Mouse (Mus musculus): Measurements from ENCODE around the gene Slc22a18. TPM values are rescaled to one million over a fixed set of nuclear protein-coding genes. Genes with fewer than 3 reads are reported as not detected.
"Not testable (repeated sequence)": the region's sequence is repeated elsewhere in the genome, so short reads cannot be mapped to it uniquely, and the experiment has no call there.

Gene Slc22a18
- polyA plus RNA-seq, 1 experiment from 2014 or later: 0.72 TPM

- Histone ChIP-seq H3K36me3 (peaks cover 23% of the 10 kb centered on the region), H3K4me1 (no peaks in the 10 kb centered on the region), H3K9ac (no peak overlapping the region), H3K4me2 (replicated peaks) (no peak overlapping the region), H3K9me3 (replicated peaks) (no peaks in the 10 kb centered on the region), H3K4me3 (no peak overlapping the region), H3K27me3 (peaks cover 9% of the 10 kb centered on the region), H3K27ac (no peak overlapping the region)
- 70% methylated on average over 1 of the region's 1 CpGs for WGBS
- ATAC-seq (ENCODE audit: low FRiP score): no peak
Observed at GRCm38 (mm10) chr7:143509566-143509965, 36.0 kb downstream of the Slc22a18 start.

- Histone ChIP-seq H3K4me3 (no peak overlapping the region), H3K27me3 (no peaks in the 10 kb centered on the region), H3K9me3 (replicated peaks) (no peaks in the 10 kb centered on the region), H3K4me1 (no peaks in the 10 kb centered on the region), H3K27ac (no peak overlapping the region), H3K9ac (no peak overlapping the region), H3K4me2 (replicated peaks) (no peak overlapping the region), H3K36me3 (peaks cover 35% of the 10 kb centered on the region)
- WGBS: 93% methylated on average over 3 of the region's 3 CpGs
- ATAC-seq (ENCODE audit: low FRiP score): no peak
Observed at GRCm38 (mm10) chr7:143510593-143511334, 37.2 kb downstream of the Slc22a18 start.

DNA sequence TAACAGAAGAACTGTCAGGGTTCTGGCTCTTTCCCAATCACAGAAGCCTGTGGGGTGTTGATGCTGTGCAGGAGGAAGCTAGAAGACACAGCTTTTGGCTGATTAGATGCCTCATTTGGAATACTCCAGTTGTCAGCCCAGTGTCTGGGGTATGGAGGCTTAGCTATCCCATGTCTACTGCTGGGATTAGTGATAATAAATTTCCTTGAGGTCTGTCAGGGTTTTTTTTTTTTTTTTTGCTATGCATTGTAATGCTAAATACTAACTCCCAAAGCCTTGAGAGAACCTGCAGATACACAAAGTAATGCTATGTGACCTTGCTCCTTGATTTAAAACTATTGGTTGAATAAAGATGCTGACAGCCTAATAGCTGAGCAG, 37.8 kb downstream of the Slc22a18 start:
- no peak overlapping the region for H3K9ac ChIP-seq
- H3K4me2 ChIP-seq (replicated peaks): no peak overlapping the region
- H3K4me1 ChIP-seq: no peaks in the 10 kb centered on the region
- H3K36me3 ChIP-seq: peaks cover 38% of the 10 kb centered on the region
- no peaks in the 10 kb centered on the region for H3K9me3 ChIP-seq (replicated peaks)
- no peaks in the 10 kb centered on the region for H3K27me3 ChIP-seq
- H3K4me3 ChIP-seq: no peak overlapping the region
- no peak overlapping the region for H3K27ac ChIP-seq
- no peak for ATAC-seq (ENCODE audit: low FRiP score)

GRCm38 (mm10) chr7:143513763-143514415, 40.4 kb downstream of the Slc22a18 start:
- H3K27ac ChIP-seq: no peak overlapping the region
- 89% methylated on average over 10 of the region's 10 CpGs for WGBS
- H3K27me3 ChIP-seq: no peaks in the 10 kb centered on the region
- ATAC-seq (ENCODE audit: low FRiP score): no peak
- no peaks in the 10 kb centered on the region for H3K9me3 ChIP-seq (replicated peaks)
- no peak overlapping the region for H3K4me3 ChIP-seq
- H3K36me3 ChIP-seq: peaks cover 62% of the 10 kb centered on the region
- H3K4me2 ChIP-seq (replicated peaks): no peak overlapping the region
- no peaks in the 10 kb centered on the region for H3K4me1 ChIP-seq
- H3K9ac ChIP-seq: no peak overlapping the region

GRCm38 (mm10) chr7:143514416-143514768, 40.9 kb downstream of the Slc22a18 start:
- H3K9ac ChIP-seq: no peak overlapping the region
- H3K4me1 ChIP-seq: no peaks in the 10 kb centered on the region
- H3K4me3 ChIP-seq: no peak overlapping the region
- H3K27ac ChIP-seq: no peak overlapping the region
- no peaks in the 10 kb centered on the region for H3K9me3 ChIP-seq (replicated peaks)
- no peaks in the 10 kb centered on the region for H3K27me3 ChIP-seq
- WGBS: 93% methylated on average over 4 of the region's 4 CpGs
- H3K4me2 ChIP-seq (replicated peaks): no peak overlapping the region
- ATAC-seq (ENCODE audit: low FRiP score): no peak
- H3K36me3 ChIP-seq: peaks cover 67% of the 10 kb centered on the region

- H3K4me2 ChIP-seq (replicated peaks): no peak overlapping the region
- no peaks in the 10 kb centered on the region for H3K9me3 ChIP-seq (replicated peaks)
- 83% methylated on average over 4 of the region's 4 CpGs for WGBS
- no peaks in the 10 kb centered on the region for H3K4me1 ChIP-seq
- H3K36me3 ChIP-seq: peaks cover 94% of the 10 kb centered on the region
- no peaks in the 10 kb centered on the region for H3K27me3 ChIP-seq
- no peak for ATAC-seq (ENCODE audit: low FRiP score)
- no peak overlapping the region for H3K9ac ChIP-seq
- H3K4me3 ChIP-seq: no peak overlapping the region
- H3K27ac ChIP-seq: no peak overlapping the region
Observed at GRCm38 (mm10) chr7:143519333-143519732, 45.8 kb downstream of the Slc22a18 start.

GRCm38 (mm10) chr7:143532410-143532809, 58.9 kb downstream of the Slc22a18 start:
- H3K27ac ChIP-seq: no peak overlapping the region
- H3K9me3 ChIP-seq (replicated peaks): no peaks in the 10 kb centered on the region
- no peak overlapping the region for H3K4me2 ChIP-seq (replicated peaks)
- no peaks in the 10 kb centered on the region for H3K4me1 ChIP-seq
- H3K9ac ChIP-seq: no peak overlapping the region
- ATAC-seq (ENCODE audit: low FRiP score): no peak
- WGBS: 90% methylated on average over 1 of the region's 1 CpGs
- no peak overlapping the region for H3K4me3 ChIP-seq
- no peaks in the 10 kb centered on the region for H3K27me3 ChIP-seq
- H3K36me3 ChIP-seq: peaks cover 96% of the 10 kb centered on the region

DNA sequence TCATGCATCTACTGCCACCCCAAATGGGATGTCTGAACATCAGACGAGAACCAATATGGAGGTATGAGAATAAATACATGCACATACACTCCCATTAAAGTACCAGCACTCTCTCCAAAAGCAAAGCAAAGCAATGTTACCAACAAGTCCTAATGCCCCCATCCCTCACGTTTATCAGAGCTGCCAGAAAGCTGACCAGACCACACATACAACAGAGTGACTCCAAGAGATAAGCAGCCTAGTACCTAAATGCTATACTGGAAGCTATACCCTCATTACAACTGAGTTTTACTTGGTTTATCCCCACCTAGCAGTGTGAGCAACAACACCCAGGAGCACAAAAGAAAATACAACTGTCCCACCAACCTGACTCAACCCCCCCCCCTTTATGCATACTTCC, 59.7 kb downstream of the Slc22a18 start:
- no peak overlapping the region for H3K4me2 ChIP-seq (replicated peaks)

GRCm38 (mm10) chr7:143536251-143536650, 62.7 kb downstream of the Slc22a18 start:
- H3K4me3 ChIP-seq: no peak overlapping the region
- WGBS: 92% methylated on average over 3 of the region's 3 CpGs
- H3K27ac ChIP-seq: no peak overlapping the region
- no peaks in the 10 kb centered on the region for H3K9me3 ChIP-seq (replicated peaks)
- no peak overlapping the region for H3K9ac ChIP-seq
- H3K4me2 ChIP-seq (replicated peaks): no peak overlapping the region
- peaks cover 83% of the 10 kb centered on the region for H3K36me3 ChIP-seq
- H3K27me3 ChIP-seq: no peaks in the 10 kb centered on the region
- ATAC-seq (ENCODE audit: low FRiP score): no peak
- no peaks in the 10 kb centered on the region for H3K4me1 ChIP-seq

More for the DNA sequence above, 59.7 kb downstream of the Slc22a18 start:
- Histone ChIP-seq H3K9ac (no peak overlapping the region), H3K4me1 (no peaks in the 10 kb centered on the region), H3K36me3 (peaks cover 96% of the 10 kb centered on the region), H3K4me3 (no peak overlapping the region), H3K27ac (no peak overlapping the region), H3K9me3 (replicated peaks) (no peaks in the 10 kb centered on the region), H3K27me3 (no peaks in the 10 kb centered on the region)
- no peak for ATAC-seq (ENCODE audit: low FRiP score)
- 89% methylated on average over 2 of the region's 2 CpGs for WGBS

- H3K4me1 ChIP-seq; H3K27ac ChIP-seq; H3K4me3 ChIP-seq; H3K27me3 ChIP-seq; ATAC-seq (ENCODE audit: low FRiP score); H3K9me3 ChIP-seq (replicated peaks); H3K4me2 ChIP-seq (replicated peaks); H3K9ac ChIP-seq: not testable (repeated sequence)
- peaks cover 66% of the 10 kb centered on the region for H3K36me3 ChIP-seq
- 93% methylated on average over 6 of the region's 6 CpGs for WGBS
Observed at GRCm38 (mm10) chr7:143538229-143538628, 64.7 kb downstream of the Slc22a18 start.

- Histone ChIP-seq H3K36me3 (peaks cover 61% of the 10 kb centered on the region), H3K9ac (no peak overlapping the region), H3K27ac (no peak overlapping the region), H3K4me1 (no peaks in the 10 kb centered on the region), H3K27me3 (no peaks in the 10 kb centered on the region), H3K9me3 (replicated peaks) (no peaks in the 10 kb centered on the region), H3K4me2 (replicated peaks) (no peak overlapping the region), H3K4me3 (no peak overlapping the region)
- no peak for ATAC-seq (ENCODE audit: low FRiP score)
- 69% methylated on average over 1 of the region's 1 CpGs for WGBS
Observed at GRCm38 (mm10) chr7:143538671-143539070, 65.1 kb downstream of the Slc22a18 start.

DNA sequence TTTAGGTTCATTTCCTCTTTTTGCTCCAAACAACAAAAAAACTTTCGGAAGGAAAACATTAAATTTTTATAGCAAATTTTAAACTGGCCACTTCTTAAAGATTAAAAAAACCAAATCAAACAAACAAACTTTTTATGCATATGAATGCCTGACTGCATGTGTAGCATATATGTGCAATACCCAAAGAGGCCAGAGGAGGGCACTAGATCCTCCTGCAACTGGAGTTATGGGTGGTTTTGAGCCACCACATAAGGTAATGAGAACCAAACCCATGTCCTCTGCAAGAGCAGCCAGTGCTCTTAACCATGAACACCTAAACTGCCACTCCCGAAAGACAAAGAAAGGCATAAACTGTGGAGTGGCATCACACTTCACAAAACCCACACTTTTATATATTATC, 70.8 kb downstream of the Slc22a18 start:
- peaks cover 15% of the 10 kb centered on the region for H3K4me1 ChIP-seq
- 96% methylated on average over 2 of the region's 2 CpGs for WGBS

DNA sequence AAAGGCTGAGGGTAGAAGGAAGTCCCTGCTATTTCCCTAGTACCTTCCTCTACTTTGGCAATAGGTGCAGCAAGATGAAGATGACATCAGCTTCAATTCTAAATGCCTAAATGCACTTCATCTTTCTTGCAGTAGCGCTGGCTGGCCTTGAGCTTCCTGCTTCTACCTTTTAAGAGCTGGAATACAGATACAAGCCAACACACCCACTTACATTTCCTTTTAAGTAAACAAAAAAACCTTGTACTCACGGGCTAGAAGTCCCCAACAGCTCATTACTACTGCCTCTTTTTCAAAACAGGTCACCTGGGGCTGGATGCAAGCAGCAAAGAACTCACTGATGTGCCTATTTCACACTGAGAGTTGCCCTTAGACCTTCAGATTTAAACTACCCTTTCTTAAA, 73.0 kb downstream of the Slc22a18 start:
- Histone ChIP-seq H3K27me3 (no peaks in the 10 kb centered on the region), H3K27ac (no peak overlapping the region), H3K9ac (no peak overlapping the region), H3K9me3 (replicated peaks) (no peaks in the 10 kb centered on the region), H3K4me1 (peaks cover 21% of the 10 kb centered on the region), H3K4me2 (replicated peaks) (no peak overlapping the region), H3K36me3 (no peaks in the 10 kb centered on the region), H3K4me3 (no peak overlapping the region)
- 80% methylated on average over 2 of the region's 2 CpGs for WGBS
- no peak for ATAC-seq (ENCODE audit: low FRiP score)

More for the DNA sequence above, 70.8 kb downstream of the Slc22a18 start:
- H3K9ac ChIP-seq: no peak overlapping the region
- peaks cover 12% of the 10 kb centered on the region; the same call in 1 of the 2 replicates for H3K36me3 ChIP-seq
- no peak overlapping the region for H3K4me2 ChIP-seq (replicated peaks)
- H3K4me3 ChIP-seq: no peak overlapping the region
- H3K27me3 ChIP-seq: no peaks in the 10 kb centered on the region
- H3K9me3 ChIP-seq (replicated peaks): no peaks in the 10 kb centered on the region
- ATAC-seq (ENCODE audit: low FRiP score): no peak
- no peak overlapping the region for H3K27ac ChIP-seq

All from hindbrain, embryonic 12.5 days (tissue).